Comparison of ENCODE assay signal across 1 mouse cellular context in genomic region chr10:81395127-81395526, GRCm38 (mm10).
A peak's percentile ranks its signal among the peaks of the same experiment; 100 is the strongest.
TF ChIP-seq lines count a peak whose summit lies in the region.

No protein-coding gene starts in this region.

TF ChIP-seq in MEL, 35 proteins besides CTCF, POLR2A, EP300 and RAD21 (continued from another document):
- TF ChIP-seq GATA1 (IDR thresholded peaks at IDR 0.05; ENCODE audit: low read depth, low read length) (no peak), SIN3A (IDR thresholded peaks at IDR 0.05; ENCODE audit: low read length) (peak; percentile 20; the same call in 1 of the 2 replicates), POLR2AphosphoS2 (IDR thresholded peaks at IDR 0.05; ENCODE audit: low read length) (no peak), MAZ (IDR thresholded peaks at IDR 0.05; ENCODE audit: low read depth, low read length) (no peak), MYC (IDR thresholded peaks at IDR 0.05; ENCODE audit: low read depth, low read length) (0 out of 2 replicates have a peak, but pooled peaks have one; percentile 30), ZC3H11A (IDR thresholded peaks at IDR 0.05; ENCODE audit: low read depth, low read length) (peak; percentile 63), ELF1 (IDR thresholded peaks at IDR 0.05; ENCODE audit: low read depth, low read length) (no peak), ETS1 (IDR thresholded peaks at IDR 0.05; ENCODE audit: low read depth, low read length) (no peak), NRF1 (IDR thresholded peaks at IDR 0.05; ENCODE audit: insufficient read depth, low read depth, low read length, poor library complexity, severe bottlenecking) (no peak), MYB (IDR thresholded peaks at IDR 0.05; ENCODE audit: low read depth, low read length) (no peak), MAX (IDR thresholded peaks at IDR 0.05; ENCODE audit: low read length) (no peak)
